Mouse (Mus musculus) urinary bladder, adult 18-20 months (tissue): ENCODE data around the gene Zfp628.
"Not testable (repeated sequence)": the region's sequence is repeated elsewhere in the genome, so short reads cannot be mapped to it uniquely, and the experiment has no call there.

Experiments
- DNase-seq, 2 experiments: peaks; one replicate each; pipeline ENCODE4 v3.0.0; 2022; ENCODE audit warnings: low spot score in 2 of 2, mixed read lengths in 2 of 2

Zfp628 gene

GRCm38 (mm10) chr7:4915007-4915665 is at the start of gene Zfp628:
Gene Zfp628 (plus strand): TSS chr7:4915217.
- peak; percentile 87 to 97 for DNase-seq

- DNase-seq, result peak; percentile 94 to 97
These were observed 49.2 kb upstream of the Zfp628 start for GRCm38 (mm10) chr7:4865579-4866493.

GRCm38 (mm10) chr7:4866631-4867180 is 48.3 kb upstream of the Zfp628 start:
- DNase-seq, result no peak

GRCm38 (mm10) chr7:4870133-4870532 is 44.9 kb upstream of the Zfp628 start, which contains the start of gene Isoc2b:
Gene Isoc2b (minus strand): TSS chr7:4870258.
- no peak for DNase-seq

GRCm38 (mm10) chr7:4876753-4877221 is 38.2 kb upstream of the Zfp628 start, which contains the start of gene Isoc2a:
Gene Isoc2a (plus strand): TSS chr7:4877153.
- DNase-seq, result peak; percentile 67 to 91

- DNase-seq, result no peak
These were observed 37.8 kb upstream of the Zfp628 start for GRCm38 (mm10) chr7:4877226-4877625.

- DNase-seq, result no peak
These were observed 36.8 kb upstream of the Zfp628 start for GRCm38 (mm10) chr7:4878186-4878585.

- not testable (repeated sequence) for DNase-seq
These were observed 36.0 kb upstream of the Zfp628 start for GRCm38 (mm10) chr7:4879036-4879435.

- DNase-seq, result no peak
These were observed 28.3 kb upstream of the Zfp628 start for GRCm38 (mm10) chr7:4886680-4887079.

GRCm38 (mm10) chr7:4895186-4895585 is 19.8 kb upstream of the Zfp628 start:
- no peak for DNase-seq

- no peak for DNase-seq
These were observed 16.0 kb upstream of the Zfp628 start for GRCm38 (mm10) chr7:4898851-4899648.

GRCm38 (mm10) chr7:4899649-4900522 is 15.1 kb upstream of the Zfp628 start:
- no peak for DNase-seq

GRCm38 (mm10) chr7:4900523-4900851 is 14.5 kb upstream of the Zfp628 start:
- DNase-seq, result no peak

- DNase-seq, result no peak
These were observed 13.8 kb upstream of the Zfp628 start for GRCm38 (mm10) chr7:4901171-4901570.

GRCm38 (mm10) chr7:4902404-4902803 is 12.6 kb upstream of the Zfp628 start:
- DNase-seq, result no peak

GRCm38 (mm10) chr7:4906466-4906950 is 8.5 kb upstream of the Zfp628 start, which contains the start of gene Gm36210:
Gene Gm36210 (minus strand): TSS chr7:4906516.
- no peak for DNase-seq

- no peak for DNase-seq
These were observed 3.5 kb upstream of the Zfp628 start for GRCm38 (mm10) chr7:4911561-4911960.

GRCm38 (mm10) chr7:4912248-4912647 is 2.8 kb upstream of the Zfp628 start:
- no peak for DNase-seq

- DNase-seq, result no peak
These were observed 826 bp downstream of the Zfp628 start for GRCm38 (mm10) chr7:4915669-4916416.

GRCm38 (mm10) chr7:4917494-4917893 is 2.5 kb downstream of the Zfp628 start:
- DNase-seq, result no peak
